Mouse (Mus musculus) C3H10T1/2 (cell line): Measurements from ENCODE around the gene Tor1aip1. TPM values are rescaled to one million over a fixed set of nuclear protein-coding genes. Genes with fewer than 3 reads are reported as not detected.

Source experiments
- polyA plus RNA-seq, 2 experiments: library from polyadenylated mRNA; unstranded; fragments of >200 nt; fragmentation: generic; extraction: Trizol; gene quantifications; one replicate each; pipeline ENCODE4 v1.2.1; 2012; ENCODE audit warnings: missing spikeins in 2 of 2

The Tor1aip1 gene
- 10 to 100 TPM in 1 of 2 experiments, 1 to 10 TPM in 1; 5.8 to 27.6 TPM for polyA plus RNA-seq

GRCm38 (mm10) chr1:156035930-156036737 lies at the start of gene Tor1aip1:
TSS of gene Tor1aip1 (minus strand) at chr1:156036480.

GRCm38 (mm10) chr1:156035269-156035929 lies 881 bp downstream of the Tor1aip1 start, which contains the start of gene Tor1aip2:
TSS of gene Tor1aip2 (plus strand) at chr1:156035403.

GRCm38 (mm10) chr1:155973068-155973718 lies 63.1 kb downstream of the Tor1aip1 start, which contains the start of gene Cep350:
TSS of gene Cep350 (minus strand) at chr1:155973255.

Other genes starting within 250 kb of the Tor1aip1 start
- gene Qsox1, start 223.6 kb downstream of the Tor1aip1 start, polyA plus RNA-seq = 10 to 100 TPM; 28.9 to 73.0 TPM
- gene Cep350, start 63.2 kb downstream of the Tor1aip1 start, polyA plus RNA-seq = 1 to 10 TPM in 1 of 2 experiments, under 1 TPM in 1; 0.21 to 1.8 TPM
- 10 to 100 TPM in 1 of 2 experiments, 1 to 10 TPM in 1; 5.6 to 26.4 TPM for gene Tor1aip2, start 1.1 kb downstream of the Tor1aip1 start, polyA plus RNA-seq
- gene Fam163a, start 168.5 kb upstream of the Tor1aip1 start, polyA plus RNA-seq = under 1 TPM in 1 of 2 experiments, not detected in 1; 0.01 TPM